Mouse (Mus musculus): ENCODE data around the gene Lct.
"Not testable (repeated sequence)": the region's sequence is repeated elsewhere in the genome, so short reads cannot be mapped to it uniquely, and the experiment has no call there.

DNA sequence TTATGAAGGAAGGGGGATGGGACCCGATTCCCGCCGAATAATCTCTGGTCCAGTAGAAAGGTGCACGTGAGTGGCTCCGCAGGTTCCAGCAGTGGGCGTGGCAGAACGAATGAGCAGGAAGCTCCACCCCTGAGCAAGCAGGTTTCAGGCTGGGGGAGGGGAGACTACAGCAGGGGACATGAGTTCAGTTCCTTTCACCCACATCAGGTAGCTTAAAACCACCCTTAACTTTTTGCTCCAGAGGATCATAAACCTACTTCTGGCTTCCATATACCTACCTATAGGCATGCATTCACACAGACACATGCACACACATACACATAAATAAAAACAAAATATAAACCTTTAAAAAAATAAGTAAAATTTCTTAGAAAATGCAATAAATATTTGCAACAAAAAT, 61.1 kb downstream of the Lct start:
- TF ChIP-seq CTCF, EP300 (IDR thresholded peaks at IDR 0.05; ENCODE audit: low read depth): not testable (repeated sequence)

All from liver, postnatal 0 days (tissue).